In genomic region chr3:138804104-138805048, GRCm38 (mm10) we compare ENCODE assay signal across 20 mouse cellular contexts.
DNase-seq lines count a peak whose midpoint lies in the region; ATAC-seq and TF ChIP-seq lines count a peak whose summit lies in the region.
"Had no signal": no experiment of that assay in that cellular context is flagged by ENCODE, and none has a peak within 500 bp of the region (broad histone marks: within the 10 kb centered on the region; RNA-seq: fewer than 3 reads in every experiment).

No protein-coding gene starts in this region.

- no peak overlapping the region for H3K4me3 ChIP-seq in forebrain, embryonic 10.5 days
- no peak overlapping the region for H3K4me3 ChIP-seq in forebrain, embryonic 11.5 days (ENCODE audit: low read depth, low read length)
- no peak overlapping the region for H3K4me3 ChIP-seq in midbrain, postnatal 0 days (ENCODE audit: low read depth, low read length)
- H3K4me3 ChIP-seq in midbrain, embryonic 10.5 days: no peak overlapping the region
- no peak overlapping the region for H3K4me3 ChIP-seq in forebrain, embryonic 13.5 days
- H3K4me3 ChIP-seq: embryonic facial prominence, embryonic 13.5 days; heart, embryonic 13.5 days; limb, embryonic 10.5 days; liver, embryonic 12.5 days; lung, embryonic 15.5 days; megakaryocyte, embryonic 14.5 days; myocyte had no signal

- H3K4me1 ChIP-seq in forebrain, embryonic 10.5 days: peaks cover 47% of the 10 kb centered on the region
- peaks cover 24% of the 10 kb centered on the region; the same call in 1 of the 2 replicates for H3K4me1 ChIP-seq in forebrain, embryonic 11.5 days (replicated peaks; ENCODE audit: control insufficient read depth, insufficient read depth, low read length)
- peaks cover 29% of the 10 kb centered on the region for H3K4me1 ChIP-seq in midbrain, postnatal 0 days (ENCODE audit: insufficient read depth, low read length)
- H3K4me1 ChIP-seq in midbrain, embryonic 10.5 days: peaks cover 44% of the 10 kb centered on the region
- H3K4me1 ChIP-seq in forebrain, embryonic 13.5 days: peaks cover 56% of the 10 kb centered on the region
- H3K4me1 ChIP-seq: megakaryocyte, embryonic 14.5 days had no signal

- H3K27me3 ChIP-seq in forebrain, embryonic 10.5 days (ENCODE audit: poor library complexity, severe bottlenecking): no peaks in the 10 kb centered on the region
- no peaks in the 10 kb centered on the region for H3K27me3 ChIP-seq in forebrain, embryonic 11.5 days (ENCODE audit: control insufficient read depth, insufficient read depth, low read length)
- H3K27me3 ChIP-seq in midbrain, postnatal 0 days (ENCODE audit: insufficient read depth, low read length): no peaks in the 10 kb centered on the region
- H3K27me3 ChIP-seq in midbrain, embryonic 10.5 days (ENCODE audit: low read depth, poor library complexity, severe bottlenecking): no peaks in the 10 kb centered on the region
- no peaks in the 10 kb centered on the region for H3K27me3 ChIP-seq in forebrain, embryonic 13.5 days
- H3K27me3 ChIP-seq: embryonic facial prominence, embryonic 13.5 days; heart, embryonic 13.5 days; liver, embryonic 12.5 days; lung, embryonic 15.5 days; megakaryocyte, embryonic 14.5 days had no signal

- no peak for TF ChIP-seq CTCF in midbrain, postnatal 0 days (IDR thresholded peaks at IDR 0.05)

- no peak overlapping the region for H3K4me2 ChIP-seq in forebrain, embryonic 11.5 days (ENCODE audit: low read depth, low read length, severe bottlenecking)
- no peak overlapping the region for H3K4me2 ChIP-seq in midbrain, postnatal 0 days (ENCODE audit: low read depth, low read length, poor library complexity, severe bottlenecking)
- 0 out of 2 replicates have a peak overlapping the region, but pooled peaks have one; percentile 12 for H3K4me2 ChIP-seq in forebrain, embryonic 13.5 days
- H3K4me2 ChIP-seq: embryonic facial prominence, embryonic 13.5 days; heart, embryonic 13.5 days; liver, embryonic 12.5 days; lung, embryonic 15.5 days had no signal

- no peaks in the 10 kb centered on the region for H3K36me3 ChIP-seq in forebrain, embryonic 10.5 days (replicated peaks)
- no peaks in the 10 kb centered on the region for H3K36me3 ChIP-seq in forebrain, embryonic 11.5 days (ENCODE audit: control insufficient read depth, insufficient read depth, low read length)
- no peaks in the 10 kb centered on the region for H3K36me3 ChIP-seq in midbrain, postnatal 0 days (ENCODE audit: insufficient read depth, low read length)
- no peaks in the 10 kb centered on the region for H3K36me3 ChIP-seq in midbrain, embryonic 10.5 days
- no peaks in the 10 kb centered on the region for H3K36me3 ChIP-seq in forebrain, embryonic 13.5 days (ENCODE audit: poor library complexity, severe bottlenecking)
- H3K36me3 ChIP-seq: embryonic facial prominence, embryonic 13.5 days; heart, embryonic 13.5 days; limb, embryonic 10.5 days; liver, embryonic 12.5 days; lung, embryonic 15.5 days had no signal

- no peak for ATAC-seq in forebrain, embryonic 11.5 days (replicated peaks; ENCODE audit: low FRiP score)
- ATAC-seq in midbrain, postnatal 0 days (ENCODE audit: low FRiP score): no peak
- no peak; the same call in 1 of the 2 replicates for ATAC-seq in forebrain, embryonic 13.5 days
- ATAC-seq: liver, embryonic 12.5 days had no signal

- no peak for DNase-seq in forebrain, embryonic 10.5 days (ENCODE audit: extremely low spot score, low spot score)
- DNase-seq in forebrain, embryonic 11.5 days (ENCODE audit: low spot score): no peak
- DNase-seq in midbrain, postnatal 0 days (ENCODE audit: low spot score): no peak
- no peak for DNase-seq in midbrain, embryonic 10.5 days (ENCODE audit: low spot score)
- no peak for DNase-seq in B cell, adult 2 months
- DNase-seq in testis, postnatal 14 days (ENCODE audit: low spot score): no peak
- DNase-seq in heart, adult 11 months: no peak
- DNase-seq: cerebellum, adult 11 months; gastrocnemius, postnatal 25 days; kidney, adult 11 months; thymus, postnatal 36 days had no signal

- peak overlapping the region; percentile 62; the same call in 1 of the 2 replicates for H3K27ac ChIP-seq in forebrain, embryonic 10.5 days
- H3K27ac ChIP-seq in forebrain, embryonic 11.5 days (ENCODE audit: low read depth, low read length): no peak overlapping the region
- H3K27ac ChIP-seq in midbrain, postnatal 0 days (ENCODE audit: low read depth, low read length): peak overlapping the region; percentile 13; the same call in 1 of the 2 replicates
- H3K27ac ChIP-seq in midbrain, embryonic 10.5 days (replicated peaks): no peak overlapping the region
- peak overlapping the region; percentile 85 for H3K27ac ChIP-seq in forebrain, embryonic 13.5 days
- H3K27ac ChIP-seq: embryonic facial prominence, embryonic 13.5 days; heart, embryonic 13.5 days; limb, embryonic 10.5 days; liver, embryonic 12.5 days; lung, embryonic 15.5 days; stomach, postnatal 0 days had no signal

- 83% methylated on average over 11 of the region's 11 CpGs for WGBS in forebrain, embryonic 10.5 days
- 79% methylated on average over 11 of the region's 11 CpGs for WGBS in forebrain, embryonic 11.5 days
- WGBS in midbrain, postnatal 0 days: 60% methylated on average over 11 of the region's 11 CpGs
- 85% methylated on average over 11 of the region's 11 CpGs for WGBS in midbrain, embryonic 10.5 days
- 76% methylated on average over 11 of the region's 11 CpGs for WGBS in forebrain, embryonic 13.5 days

- no peaks in the 10 kb centered on the region for H3K9me3 ChIP-seq in forebrain, embryonic 10.5 days
- H3K9me3 ChIP-seq in forebrain, embryonic 11.5 days (ENCODE audit: control insufficient read depth, low read length): no peaks in the 10 kb centered on the region
- no peaks in the 10 kb centered on the region for H3K9me3 ChIP-seq in midbrain, postnatal 0 days (ENCODE audit: low read length)
- H3K9me3 ChIP-seq in midbrain, embryonic 10.5 days (replicated peaks): no peaks in the 10 kb centered on the region
- no peaks in the 10 kb centered on the region for H3K9me3 ChIP-seq in forebrain, embryonic 13.5 days (replicated peaks)
- H3K9me3 ChIP-seq: embryonic facial prominence, embryonic 13.5 days; heart, embryonic 13.5 days; limb, embryonic 10.5 days; liver, embryonic 12.5 days; lung, embryonic 15.5 days had no signal

- H3K9ac ChIP-seq in forebrain, embryonic 11.5 days (ENCODE audit: low read length): no peak overlapping the region
- H3K9ac ChIP-seq in midbrain, postnatal 0 days (replicated peaks; ENCODE audit: low read length, poor library complexity, severe bottlenecking): no peak overlapping the region
- H3K9ac ChIP-seq in forebrain, embryonic 13.5 days: no peak overlapping the region
- H3K9ac ChIP-seq: embryonic facial prominence, embryonic 13.5 days; heart, embryonic 13.5 days; liver, embryonic 12.5 days; lung, embryonic 15.5 days had no signal

Comparison
In these comparisons a context has a peak if more than half of its experiments do, and no peak if none do; other contexts are left out.
1. H3K27ac ChIP-seq: peak in forebrain, embryonic 10.5 days (single experiment), midbrain, postnatal 0 days (single experiment) and forebrain, embryonic 13.5 days (single experiment); none in forebrain, embryonic 11.5 days (single experiment) and midbrain, embryonic 10.5 days (single experiment).